Mouse (Mus musculus) cerebellum, adult 9-11 months (tissue): Measurements from ENCODE around the gene March6.

Experiments
- DNase-seq: peaks from one replicate; pipeline ENCODE4 v3.0.0; 2022

March6 gene

DNA sequence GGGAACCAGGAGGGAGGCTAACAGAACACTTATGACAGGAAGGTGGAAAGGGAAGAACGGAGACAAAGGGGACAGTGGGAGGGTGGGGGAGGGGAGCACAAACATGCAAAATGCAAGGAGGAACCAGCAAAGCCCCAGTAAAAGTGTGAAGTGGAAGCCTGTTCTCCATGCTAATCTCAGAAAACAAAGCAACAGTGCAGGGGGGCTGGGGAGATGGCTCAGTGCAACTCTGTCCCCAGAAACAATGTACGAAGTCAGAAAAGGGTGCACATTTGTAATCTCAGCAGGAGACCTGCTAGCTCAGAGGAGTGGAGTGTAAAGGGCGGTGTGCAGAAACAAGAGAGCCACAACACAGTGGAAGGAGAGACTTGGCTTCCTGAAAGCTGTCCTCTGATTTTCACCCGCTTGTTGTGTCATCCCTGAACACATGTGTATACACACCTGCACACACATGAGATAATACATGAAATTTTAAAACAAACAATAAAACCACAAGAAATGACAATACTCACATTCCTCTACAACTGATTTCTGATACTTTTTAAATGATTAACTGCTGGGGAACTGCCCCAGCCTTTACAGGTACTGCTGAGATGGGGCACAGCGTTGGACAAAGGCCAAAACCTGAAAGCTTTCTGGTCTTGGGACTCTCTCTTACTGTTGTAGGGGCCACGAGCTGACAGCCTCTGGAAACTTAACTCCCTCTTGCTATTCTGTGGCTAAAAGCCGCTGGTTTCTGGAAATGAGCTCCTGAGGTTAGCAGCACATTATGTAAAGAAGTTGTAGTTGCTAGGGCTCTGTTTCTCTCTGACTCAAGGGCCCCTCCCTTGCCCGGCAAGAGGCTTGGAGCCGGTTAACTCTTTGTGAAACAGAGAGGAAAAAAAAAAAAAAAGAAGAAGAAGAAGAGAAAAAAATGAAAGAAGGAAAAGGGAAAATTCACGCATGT lies 11.4 kb upstream of the March6 start:
- DNase-seq, result no peak

- no peak for DNase-seq
These were observed 9.6 kb upstream of the March6 start for GRCm38 (mm10) chr15:31540513-31540802.

DNA sequence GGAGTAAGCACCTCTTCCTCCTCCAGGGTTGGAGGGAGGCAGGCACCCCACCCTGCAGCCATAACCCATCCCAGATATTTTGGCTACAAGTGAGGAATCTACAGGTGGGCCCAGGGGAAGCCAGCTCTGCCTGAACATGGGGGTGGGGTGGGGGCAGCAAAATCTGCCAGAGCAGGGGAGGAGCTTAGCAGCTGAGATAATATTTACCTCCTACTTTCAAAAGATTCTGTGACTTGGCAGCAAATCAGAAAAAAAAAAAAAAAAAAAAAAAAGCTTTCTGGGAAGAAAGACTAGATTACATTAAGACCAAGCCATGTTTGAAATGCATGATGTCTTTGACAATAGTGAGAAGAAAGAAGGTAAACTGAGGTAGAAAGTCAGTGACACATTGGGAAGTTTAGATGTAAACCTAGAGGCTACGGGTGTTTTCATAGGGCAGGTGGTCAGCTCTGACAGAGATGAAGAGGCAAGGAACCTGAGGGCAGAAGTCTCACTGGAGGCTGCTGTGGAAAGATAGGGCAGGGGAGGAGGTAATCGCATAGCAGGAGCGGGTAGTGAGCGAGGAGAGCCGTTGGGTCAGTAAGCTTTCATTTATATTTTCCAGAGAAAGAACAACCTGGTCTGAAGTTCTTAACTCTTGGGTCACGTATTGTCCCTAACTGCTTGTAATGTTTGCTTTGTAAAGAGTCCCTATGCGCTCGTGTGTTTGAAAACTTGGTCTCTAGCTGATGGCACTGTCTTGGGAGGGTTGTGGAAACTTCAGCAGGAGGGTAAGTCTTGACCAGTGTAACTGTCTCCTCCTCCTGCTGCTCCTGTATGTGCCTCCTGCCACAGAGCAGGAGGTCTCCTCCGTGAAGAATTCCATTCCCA lies 9.0 kb upstream of the March6 start:
- no peak for DNase-seq

DNA sequence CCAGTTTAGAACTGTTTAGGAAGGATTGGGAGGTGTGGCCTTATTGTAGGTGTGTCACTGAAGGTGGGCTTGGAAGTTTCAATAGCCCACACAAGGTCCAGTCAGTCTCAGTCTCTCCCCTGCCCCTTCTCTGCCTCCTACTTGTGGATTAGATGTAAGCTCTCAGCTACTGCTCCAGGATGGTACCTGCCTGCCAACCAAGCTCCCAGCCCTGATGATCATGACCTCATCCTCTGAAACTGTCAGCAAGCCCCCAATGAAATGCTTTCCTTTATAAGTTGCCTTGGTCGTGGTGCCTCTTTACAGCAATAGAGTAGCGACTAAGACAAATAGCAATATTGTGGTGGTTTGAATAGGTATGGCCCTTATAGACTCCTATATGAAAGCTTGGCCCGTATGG lies 7.5 kb upstream of the March6 start:
- no peak for DNase-seq

GRCm38 (mm10) chr15:31537706-31538105 lies 6.9 kb upstream of the March6 start:
- no peak for DNase-seq

DNA sequence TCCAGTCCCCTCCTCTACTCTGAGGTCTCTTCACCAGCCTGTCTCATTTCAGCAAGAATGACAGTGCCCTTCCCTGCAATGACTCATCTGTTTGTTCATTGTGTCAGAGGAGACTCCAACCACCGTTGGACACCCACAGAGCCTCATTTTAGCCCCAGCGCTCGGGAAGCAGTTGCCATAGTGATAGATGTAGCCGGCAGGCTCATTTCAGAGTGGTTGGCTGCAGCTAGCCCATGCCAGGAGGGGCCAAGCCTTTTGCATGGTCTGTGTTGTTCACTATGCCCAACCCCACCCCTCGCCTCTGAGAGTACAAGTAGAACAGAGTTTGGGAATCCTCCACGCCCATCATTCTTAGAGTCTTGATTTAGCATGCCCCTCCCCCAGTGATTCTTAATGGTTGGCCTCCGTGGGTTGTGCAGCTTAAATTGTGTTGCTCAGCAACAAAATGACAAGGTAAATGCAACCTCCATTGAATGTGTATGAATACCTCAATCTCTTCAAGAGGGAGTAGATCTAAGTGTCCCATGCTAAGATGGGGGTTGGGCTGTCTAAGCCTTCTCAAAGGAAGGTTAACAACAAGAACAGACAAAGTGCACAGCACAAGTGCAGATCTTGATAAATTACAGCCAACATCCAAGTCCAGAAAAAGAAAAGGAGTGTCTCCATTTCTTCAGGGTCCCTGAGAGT lies 5.3 kb upstream of the March6 start:
- peak; percentile 25 for DNase-seq

- no peak for DNase-seq
These were observed 4.5 kb upstream of the March6 start for GRCm38 (mm10) chr15:31535259-31535855.

GRCm38 (mm10) chr15:31534421-31535258 lies 3.8 kb upstream of the March6 start:
- DNase-seq, result no peak

GRCm38 (mm10) chr15:31533529-31533928 lies 2.7 kb upstream of the March6 start:
- no peak for DNase-seq

- DNase-seq, result peak; percentile 26
These were observed 1.6 kb upstream of the March6 start for GRCm38 (mm10) chr15:31532331-31533021.

- DNase-seq, result peak; percentile 41
These were observed 835 bp upstream of the March6 start for GRCm38 (mm10) chr15:31531446-31532330.

DNA sequence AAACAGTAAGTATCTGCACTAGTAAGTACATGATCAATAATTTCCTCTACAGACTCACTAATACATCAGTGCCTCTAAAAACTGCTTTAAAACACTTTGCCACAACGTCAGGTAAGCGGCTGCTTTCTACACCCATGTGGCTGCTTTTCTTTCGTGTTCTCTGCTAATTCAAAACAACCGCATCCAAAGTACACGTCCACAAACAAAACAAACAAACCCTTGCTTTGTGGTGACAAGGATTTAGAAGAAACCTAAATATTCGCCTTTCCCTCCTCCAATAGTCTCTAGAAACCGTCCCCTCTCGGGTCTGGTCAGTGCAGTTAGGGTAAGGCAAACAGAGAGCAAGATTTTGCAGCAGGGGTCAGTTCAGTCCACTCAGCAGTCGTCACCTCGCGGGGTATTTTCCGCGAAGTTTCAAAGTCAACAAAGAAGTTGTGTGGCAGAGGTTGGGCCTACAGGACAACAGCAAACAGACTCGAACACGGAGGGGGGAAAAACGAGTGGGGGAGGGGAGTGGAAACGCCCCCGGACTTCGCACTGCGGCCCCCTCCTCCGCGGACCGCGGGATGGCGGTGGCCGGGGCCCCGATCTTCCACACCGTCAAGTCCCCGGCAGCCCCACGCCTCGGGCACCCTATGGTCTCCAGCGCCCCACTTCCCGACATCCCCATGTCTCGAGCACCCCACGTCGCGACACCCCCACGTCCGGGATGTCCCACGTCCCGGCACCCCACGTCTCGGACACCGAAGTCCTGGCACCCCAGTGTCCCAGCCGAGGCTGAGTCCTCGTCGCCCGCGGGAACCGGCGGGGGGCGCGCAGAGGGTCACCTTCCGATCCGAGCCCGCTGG lies 818 bp downstream of the March6 start:
- peak; percentile 76 for DNase-seq

GRCm38 (mm10) chr15:31529103-31529502 lies 1.8 kb downstream of the March6 start:
- no peak for DNase-seq

GRCm38 (mm10) chr15:31528477-31528876 lies 2.4 kb downstream of the March6 start:
- no peak for DNase-seq

DNA sequence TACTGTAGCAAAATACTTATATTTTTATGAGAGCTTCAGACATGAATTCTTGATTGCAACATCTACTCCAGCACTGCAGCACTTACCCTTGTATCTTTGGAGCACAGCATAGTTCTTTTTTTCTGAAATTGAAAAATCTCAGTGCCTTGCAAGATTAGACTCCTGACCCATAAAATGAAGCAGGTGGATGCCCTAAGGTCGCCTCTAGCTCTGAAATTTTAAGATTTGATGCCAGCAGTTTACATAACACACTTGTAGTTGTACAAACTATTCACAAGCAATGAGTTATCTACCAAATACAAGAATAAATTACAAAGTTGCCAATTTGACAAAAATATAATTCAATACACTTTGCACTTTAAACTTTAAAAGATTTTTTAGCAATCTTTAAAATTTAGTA lies 4.4 kb downstream of the March6 start:
- DNase-seq, result no peak

- no peak for DNase-seq
These were observed 11.9 kb downstream of the March6 start for GRCm38 (mm10) chr15:31519000-31519399.

DNA sequence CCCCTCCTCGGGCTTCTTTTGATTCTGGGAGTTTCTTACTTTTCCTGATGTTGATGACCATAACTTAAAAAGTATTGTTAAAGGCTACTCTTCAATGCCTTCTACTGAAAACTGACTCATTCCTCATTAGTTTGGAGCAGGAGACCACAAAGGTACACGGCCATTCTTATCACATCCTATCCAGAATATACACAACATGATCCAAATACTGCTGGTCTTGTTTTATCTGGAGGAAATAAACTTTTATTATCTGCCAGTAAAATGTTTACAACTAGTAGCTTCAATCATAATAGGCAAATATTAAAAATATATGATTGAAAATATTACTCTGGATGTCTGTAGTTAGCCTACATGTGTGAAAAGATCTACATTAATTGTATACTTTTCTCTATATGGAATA lies 12.5 kb downstream of the March6 start:
- DNase-seq, result no peak

DNA sequence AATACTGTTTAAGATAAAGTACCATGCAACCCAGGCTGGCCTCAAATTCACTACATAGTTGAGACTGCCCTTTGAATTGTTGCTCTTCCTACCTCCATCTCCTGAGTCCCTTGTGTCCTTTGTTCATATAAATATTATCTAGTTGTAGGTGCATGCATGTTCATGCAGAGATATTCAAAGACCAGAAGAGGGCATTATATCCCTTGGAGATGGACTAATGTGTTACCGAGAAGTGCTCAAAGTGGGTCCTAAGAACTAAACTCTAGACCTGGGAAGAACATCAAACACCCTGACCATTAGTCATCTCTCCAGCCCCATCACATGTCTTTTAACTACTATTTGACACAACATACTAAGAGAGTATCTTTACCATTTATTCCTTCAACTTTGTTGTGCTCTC lies 13.7 kb downstream of the March6 start:
- DNase-seq, result no peak

DNA sequence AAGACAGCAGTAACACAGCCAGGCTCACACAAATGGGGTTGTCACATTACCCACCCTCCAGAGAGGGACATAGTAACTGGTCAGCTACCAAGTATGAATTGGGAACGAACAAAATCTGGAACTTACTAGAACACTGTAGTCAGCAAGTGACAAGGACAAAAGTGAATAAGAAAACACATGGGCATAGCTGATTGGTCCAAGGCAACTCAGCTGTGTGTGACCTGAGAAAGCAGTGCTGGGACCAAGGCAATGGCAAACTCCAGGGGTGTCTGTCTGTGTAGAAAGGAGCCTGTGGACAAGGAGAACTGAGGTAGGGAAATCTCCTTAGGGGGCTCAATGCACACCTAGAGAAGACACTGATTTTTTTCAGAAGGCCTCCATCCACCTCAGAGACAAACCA lies 19.1 kb downstream of the March6 start:
- no peak for DNase-seq
